Mouse (Mus musculus): Measurements from ENCODE around the gene Rpn1.

DNA sequence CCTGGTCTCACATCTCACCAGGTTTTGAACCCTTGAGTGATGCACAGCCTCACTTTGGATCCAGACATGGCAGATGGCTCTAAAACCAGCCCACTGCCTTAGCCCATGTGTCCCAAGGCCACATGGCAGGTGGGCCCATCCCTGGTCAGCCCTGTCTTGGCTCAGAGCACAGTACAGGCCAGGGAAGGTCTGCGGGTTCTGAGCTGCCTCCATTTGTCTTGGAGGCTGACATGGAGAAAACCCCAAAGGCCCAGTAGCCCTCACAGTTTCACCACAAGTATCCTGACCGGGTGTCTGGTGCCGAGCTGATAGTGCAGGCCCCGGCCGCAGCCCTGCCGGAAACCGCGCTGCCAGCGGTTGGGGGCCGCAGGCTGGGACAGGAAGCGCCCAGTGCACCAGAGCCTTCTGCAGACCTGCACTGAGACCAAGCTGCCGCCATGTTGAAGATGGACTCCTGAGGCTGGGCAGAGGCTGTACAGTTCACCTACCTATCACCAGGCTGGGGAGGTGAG lies 22.4 kb downstream of the Rpn1 start:
- TF ChIP-seq CTCF (IDR thresholded peaks at IDR 0.05; ENCODE audit: insufficient read depth, low read depth, low read length) (no peak), POLR2A (IDR thresholded peaks at IDR 0.05; ENCODE audit: insufficient read depth, low read depth, low read length) (no peak)

All from olfactory bulb, adult 2 months (tissue).